Mouse (Mus musculus) stomach, postnatal 0 days (tissue): Measurements from ENCODE around the gene Tmem106b.

Source experiments
- CTCF ChIP-seq: IDR thresholded peaks from 2 replicates; pipeline ENCODE4 v1.5.1; 2016; ENCODE audit warnings: antibody characterized with exemption, low read depth, mild to moderate bottlenecking, moderate library complexity
- EP300 ChIP-seq: optimal IDR thresholded peaks from 2 replicates; pipeline ENCODE3; 2016; ENCODE audit warnings: antibody characterized with exemption

- TF ChIP-seq CTCF: no peak
- no peak for TF ChIP-seq EP300
Observed at GRCm38 (mm10) chr6:13062063-13062462, 7.5 kb upstream of the Tmem106b start.
